Mouse (Mus musculus) gonadal fat pad, adult 2 months (tissue): ENCODE results near the gene Cars2. TPM values are rescaled to one million over a fixed set of nuclear protein-coding genes. Genes with fewer than 3 reads are reported as not detected.
A peak's percentile ranks its signal among the peaks of the same experiment; 100 is the strongest.
"Not testable (repeated sequence)": the region's sequence is repeated elsewhere in the genome, so short reads cannot be mapped to it uniquely, and the experiment has no call there.

ENCODE experiments used
- DNase-seq: peaks from one replicate; pipeline ENCODE4 v3.0.0-alpha.2; 2012; ENCODE audit warnings: low read depth
- polyA plus RNA-seq: library from polyadenylated mRNA; depleted of rRNA; stranded (reverse); fragments of >200 nt; gene quantifications from 2 replicates; pipeline ENCODE4 v1.2.3, GENCODE M21; 2012

Cars2 gene
- polyA plus RNA-seq, 1 experiment, result 39.0 TPM

GRCm38 (mm10) chr8:11556691-11557423 is 6.3 kb upstream of the Cars2 start:
- no peak for DNase-seq

GRCm38 (mm10) chr8:11555720-11556591 is 5.4 kb upstream of the Cars2 start:
- DNase-seq, result peak; percentile 79

- no peak for DNase-seq
Measured at GRCm38 (mm10) chr8:11554799-11555719, 4.5 kb upstream of the Cars2 start, which contains the start of gene Ing1. TSS of gene Ing1 (plus strand) at chr8:11555571.

- no peak for DNase-seq
Measured at GRCm38 (mm10) chr8:11552390-11552789, 1.8 kb upstream of the Cars2 start.

GRCm38 (mm10) chr8:11551497-11551896 is 914 bp upstream of the Cars2 start:
- DNase-seq, result not testable (repeated sequence)

GRCm38 (mm10) chr8:11549706-11550105 is 877 bp downstream of the Cars2 start:
- no peak for DNase-seq

- DNase-seq, result no peak
Measured at GRCm38 (mm10) chr8:11547063-11547462, 3.5 kb downstream of the Cars2 start.

- no peak for DNase-seq
Measured at GRCm38 (mm10) chr8:11544386-11544785, 6.2 kb downstream of the Cars2 start.

GRCm38 (mm10) chr8:11542866-11543265 is 7.7 kb downstream of the Cars2 start:
- DNase-seq, result no peak

- peak; percentile 66 for DNase-seq
Measured at GRCm38 (mm10) chr8:11542031-11542430, 8.6 kb downstream of the Cars2 start.

- DNase-seq, result peak; percentile 65
Measured at GRCm38 (mm10) chr8:11540182-11540581, 10.4 kb downstream of the Cars2 start.

- DNase-seq, result no peak
Measured at GRCm38 (mm10) chr8:11539049-11539448, 11.5 kb downstream of the Cars2 start.

- no peak for DNase-seq
Measured at GRCm38 (mm10) chr8:11534494-11534893, 16.1 kb downstream of the Cars2 start.

GRCm38 (mm10) chr8:11530849-11531248 is 19.7 kb downstream of the Cars2 start:
- DNase-seq, result peak; percentile 93

GRCm38 (mm10) chr8:11530155-11530770 is 20.3 kb downstream of the Cars2 start:
- no peak for DNase-seq

GRCm38 (mm10) chr8:11523331-11523730 is 27.3 kb downstream of the Cars2 start:
- no peak for DNase-seq

- DNase-seq, result no peak
Measured at GRCm38 (mm10) chr8:11518676-11519075, 31.9 kb downstream of the Cars2 start.

- no peak for DNase-seq
Measured at GRCm38 (mm10) chr8:11518056-11518396, 32.6 kb downstream of the Cars2 start.

- no peak for DNase-seq
Measured at GRCm38 (mm10) chr8:11517366-11518055, 33.1 kb downstream of the Cars2 start.

GRCm38 (mm10) chr8:11516292-11516691 is 34.3 kb downstream of the Cars2 start:
- DNase-seq, result no peak

GRCm38 (mm10) chr8:11513247-11513646 is 37.3 kb downstream of the Cars2 start:
- DNase-seq, result no peak
